Mouse (Mus musculus): ENCODE results near the gene Adora3.
A peak's percentile ranks its signal among the peaks of the same experiment; 100 is the strongest.

Adora3 gene

GRCm38 (mm10) chr3:105876022-105876421, 5.4 kb downstream of the Adora3 start:
- no peak for DNase-seq (ENCODE audit: low spot score)

GRCm38 (mm10) chr3:105877252-105877803, 6.7 kb downstream of the Adora3 start:
- DNase-seq (ENCODE audit: low spot score): no peak

GRCm38 (mm10) chr3:105877919-105878318, 7.3 kb downstream of the Adora3 start:
- DNase-seq (ENCODE audit: low spot score): no peak

- no peak for DNase-seq (ENCODE audit: low spot score)
Observed at GRCm38 (mm10) chr3:105878751-105879150, 8.1 kb downstream of the Adora3 start.

- DNase-seq (ENCODE audit: low spot score): no peak
Observed at GRCm38 (mm10) chr3:105880419-105880818, 9.8 kb downstream of the Adora3 start.

GRCm38 (mm10) chr3:105882105-105882504, 11.4 kb downstream of the Adora3 start:
- no peak for DNase-seq (ENCODE audit: low spot score)

- DNase-seq (ENCODE audit: low spot score): no peak
Observed at GRCm38 (mm10) chr3:105883111-105883510, 12.5 kb downstream of the Adora3 start.

GRCm38 (mm10) chr3:105888961-105889360, 18.3 kb downstream of the Adora3 start:
- DNase-seq (ENCODE audit: low spot score): no peak

GRCm38 (mm10) chr3:105890220-105890619, 19.6 kb downstream of the Adora3 start:
- no peak for DNase-seq (ENCODE audit: low spot score)

- no peak for DNase-seq (ENCODE audit: low spot score)
Observed at GRCm38 (mm10) chr3:105891141-105891540, 20.5 kb downstream of the Adora3 start.

- no peak for DNase-seq (ENCODE audit: low spot score)
Observed at GRCm38 (mm10) chr3:105891760-105892571, 21.3 kb downstream of the Adora3 start.

- DNase-seq (ENCODE audit: low spot score): no peak
Observed at GRCm38 (mm10) chr3:105892572-105893495, 22.2 kb downstream of the Adora3 start.

GRCm38 (mm10) chr3:105893941-105894391, 23.3 kb downstream of the Adora3 start:
- no peak for DNase-seq (ENCODE audit: low spot score)

- peak; percentile 76 for DNase-seq (ENCODE audit: low spot score)
Observed at GRCm38 (mm10) chr3:105894601-105895592, 24.2 kb downstream of the Adora3 start.

- no peak for DNase-seq (ENCODE audit: low spot score)
Observed at GRCm38 (mm10) chr3:105896811-105897210, 26.2 kb downstream of the Adora3 start.

GRCm38 (mm10) chr3:105898325-105898724, 27.7 kb downstream of the Adora3 start:
- DNase-seq (ENCODE audit: low spot score): no peak

- DNase-seq (ENCODE audit: low spot score): no peak
Observed at GRCm38 (mm10) chr3:105898861-105899260, 28.2 kb downstream of the Adora3 start.

- DNase-seq (ENCODE audit: low spot score): peak; percentile 66
Observed at GRCm38 (mm10) chr3:105899394-105900147, 28.9 kb downstream of the Adora3 start.

- no peak for DNase-seq (ENCODE audit: low spot score)
Observed at GRCm38 (mm10) chr3:105900266-105900665, 29.6 kb downstream of the Adora3 start.

- DNase-seq (ENCODE audit: low spot score): no peak
Observed at GRCm38 (mm10) chr3:105900716-105901115, 30.1 kb downstream of the Adora3 start.

Measured in ovary, postnatal 10 days (tissue).